Comparison of ENCODE assay signal across 8 mouse cellular contexts in the genomic region with DNA sequence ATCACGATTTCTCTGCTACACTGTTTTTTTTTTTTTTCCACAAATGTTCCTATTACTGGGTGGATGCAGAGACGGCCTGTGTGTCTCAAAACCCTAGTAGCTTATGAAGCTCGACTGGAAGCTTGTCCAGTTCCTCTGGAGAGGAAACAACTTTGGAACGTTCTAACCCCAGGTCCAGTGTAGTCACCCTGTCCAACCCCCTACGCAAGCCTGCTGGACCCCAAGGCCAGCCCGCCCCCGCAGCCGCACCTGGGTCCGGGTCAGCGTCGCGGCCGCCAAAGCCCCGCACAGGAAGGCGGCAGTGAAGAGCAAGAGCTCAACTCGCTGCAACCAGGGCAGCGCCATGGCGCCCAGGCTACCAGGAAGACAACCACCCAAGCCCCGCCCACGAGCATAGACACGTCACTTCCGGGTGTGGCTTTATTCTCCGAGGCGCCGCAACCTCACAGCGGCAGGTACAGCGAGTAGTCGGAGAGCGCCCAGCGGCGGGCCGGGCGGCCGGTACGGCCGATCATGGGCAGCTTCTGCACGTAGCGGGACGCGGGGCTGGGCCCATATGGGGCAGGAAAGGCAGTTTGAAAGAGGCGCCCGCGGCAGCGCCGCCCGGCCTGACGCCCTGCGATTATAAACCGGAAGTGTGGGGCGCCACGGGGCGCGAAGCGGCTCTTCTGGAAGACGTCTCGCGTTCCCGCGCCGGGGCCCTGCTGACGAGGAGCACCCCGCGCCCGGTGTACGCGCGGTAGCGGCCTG. TPM values are rescaled to one million over a fixed set of nuclear protein-coding genes. Genes with fewer than 3 reads are reported as not detected.
DNase-seq lines count a peak whose midpoint lies in the region; ATAC-seq lines count a peak whose summit lies in the region.

A gene (minus strand): TSS at position 382 of the 750 bp plus-strand sequence.

- H3K9me3 ChIP-seq in heart, embryonic 13.5 days: no peaks in the 10 kb centered on the region
- no peaks in the 10 kb centered on the region for H3K9me3 ChIP-seq in liver, embryonic 13.5 days (replicated peaks)
- H3K9me3 ChIP-seq in stomach, embryonic 16.5 days (replicated peaks; ENCODE audit: control insufficient read depth, low read length): no peaks in the 10 kb centered on the region

- ATAC-seq in erythroid progenitor cell, adult 5-6 weeks (replicated peaks; ENCODE audit: low FRiP score, poor library complexity, severe bottlenecking): peak; percentile 86
- ATAC-seq in heart, embryonic 13.5 days (ENCODE audit: extremely low read depth, insufficient number of reproducible peaks, low FRiP score, low TSS enrichment): peak; percentile 87
- peak; percentile 85 for ATAC-seq in liver, embryonic 13.5 days (ENCODE audit: low read depth)
- peak; percentile 94 for ATAC-seq in stomach, embryonic 16.5 days (ENCODE audit: insufficient read depth, low FRiP score)

- peak within 1 kb of the TSS; percentile 93 for H3K9ac ChIP-seq in heart, embryonic 13.5 days
- H3K9ac ChIP-seq in liver, embryonic 13.5 days: peak within 1 kb of the TSS; percentile 98
- peak within 1 kb of the TSS; percentile 100 for H3K9ac ChIP-seq in stomach, embryonic 16.5 days (ENCODE audit: low read length)

- H3K4me3 ChIP-seq in heart, embryonic 13.5 days: peak within 1 kb of the TSS; percentile 83
- H3K4me3 ChIP-seq in liver, embryonic 13.5 days (replicated peaks): peak within 1 kb of the TSS; percentile 87
- H3K4me3 ChIP-seq in stomach, embryonic 16.5 days (replicated peaks; ENCODE audit: low read length): peak within 1 kb of the TSS; percentile 94

- peak within 1 kb of the TSS; percentile 98 for H3K27ac ChIP-seq in heart, embryonic 13.5 days (replicated peaks)
- H3K27ac ChIP-seq in liver, embryonic 13.5 days: peak within 1 kb of the TSS; percentile 99
- H3K27ac ChIP-seq in stomach, embryonic 16.5 days (ENCODE audit: low read length): peak within 1 kb of the TSS; percentile 99

- H3K4me2 ChIP-seq in heart, embryonic 13.5 days: peak within 1 kb of the TSS; percentile 92
- peak within 1 kb of the TSS; percentile 99 for H3K4me2 ChIP-seq in liver, embryonic 13.5 days
- peak within 1 kb of the TSS; percentile 91 for H3K4me2 ChIP-seq in stomach, embryonic 16.5 days (ENCODE audit: low read depth, low read length)

- H3K36me3 ChIP-seq in heart, embryonic 13.5 days: peaks cover 67% of the 10 kb centered on the region
- H3K36me3 ChIP-seq in liver, embryonic 13.5 days: peaks cover 55% of the 10 kb centered on the region
- H3K36me3 ChIP-seq in stomach, embryonic 16.5 days (ENCODE audit: control insufficient read depth, insufficient read depth, low read length): peaks cover 19% of the 10 kb centered on the region

- peaks cover 38% of the 10 kb centered on the region for H3K4me1 ChIP-seq in heart, embryonic 13.5 days
- H3K4me1 ChIP-seq in liver, embryonic 13.5 days (replicated peaks): peaks cover 57% of the 10 kb centered on the region
- H3K4me1 ChIP-seq in stomach, embryonic 16.5 days (ENCODE audit: control insufficient read depth, insufficient read depth, low read length): peaks cover 26% of the 10 kb centered on the region

- under 1% methylated on average over 53 of the region's 68 CpGs for WGBS in heart, embryonic 13.5 days
- WGBS in liver, embryonic 13.5 days (ENCODE audit: insufficient replicate concordance): under 1% methylated on average over 68 of the region's 68 CpGs
- 0% methylated on average over 63 of the region's 68 CpGs for WGBS in stomach, embryonic 16.5 days

- peak; percentile 96 for DNase-seq in CD4-positive helper T cell, adult 2 months (ENCODE audit: low read depth, low spot score)
- peak; percentile 87 for DNase-seq in brain, embryonic 18.5 days (ENCODE audit: low read depth, low spot score)
- DNase-seq in kidney, postnatal 14 days: peak; percentile 96
- peak; percentile 93 for DNase-seq in liver, embryonic 13.5 days
- DNase-seq in neural tube, embryonic 10.5 days (ENCODE audit: extremely low spot score, low spot score): peak; percentile 99

- H3K27me3 ChIP-seq in heart, embryonic 13.5 days (replicated peaks): no peaks in the 10 kb centered on the region
- H3K27me3 ChIP-seq in liver, embryonic 13.5 days: no peaks in the 10 kb centered on the region
- H3K27me3 ChIP-seq in stomach, embryonic 16.5 days (ENCODE audit: control insufficient read depth, insufficient read depth, low read length): no peaks in the 10 kb centered on the region

RNA-seq across cellular contexts. Expression of the gene that starts here (rescaled TPM):
- total RNA-seq in erythroid progenitor cell, adult 5-6 weeks (2015; ENCODE audit: low replicate concordance): 80.7 and 134 TPM in 2 replicates
- total RNA-seq in erythroid progenitor cell, adult 5-6 weeks (2017; ENCODE audit: low replicate concordance): 66.6 and 95.1 TPM in 2 replicates
- 54.5 and 60.7 TPM in 2 replicates for polyA plus RNA-seq in heart, embryonic 13.5 days (2015; fragmentation: Nextera tagmentation; extraction: Ambion mirVana)
- 93.6 and 97.1 TPM in 2 replicates for polyA plus RNA-seq in liver, embryonic 13.5 days (2015; fragmentation: Nextera tagmentation; extraction: Ambion mirVana)
- polyA plus RNA-seq in stomach, embryonic 16.5 days (2015; fragmentation: Nextera tagmentation; extraction: Ambion mirVana): 88.9 and 96.9 TPM in 2 replicates

Comparison
In these comparisons a context has a peak if more than half of its experiments do, and no peak if none do; other contexts are left out.
1. Peak in every context shown above with its lines: DNase-seq, ATAC-seq, H3K4me3 ChIP-seq and H3K27ac ChIP-seq.